Mouse (Mus musculus) ZHBTc4 (cell line): ENCODE measurements at regions not wholly inside any gene's neighbourhood (a gene's known extent, or its start where the extent isn't known, plus 50 kb on each side); places are given as distances from the start of the nearest gene placed in this dataset.
A peak's percentile ranks its signal among the peaks of the same experiment; 100 is the strongest.

Experiments used
- DNase-seq: peaks from one replicate; pipeline ENCODE4 v3.0.0-alpha.2; 2011; ENCODE audit warnings: low read depth, low spot score

DNA sequence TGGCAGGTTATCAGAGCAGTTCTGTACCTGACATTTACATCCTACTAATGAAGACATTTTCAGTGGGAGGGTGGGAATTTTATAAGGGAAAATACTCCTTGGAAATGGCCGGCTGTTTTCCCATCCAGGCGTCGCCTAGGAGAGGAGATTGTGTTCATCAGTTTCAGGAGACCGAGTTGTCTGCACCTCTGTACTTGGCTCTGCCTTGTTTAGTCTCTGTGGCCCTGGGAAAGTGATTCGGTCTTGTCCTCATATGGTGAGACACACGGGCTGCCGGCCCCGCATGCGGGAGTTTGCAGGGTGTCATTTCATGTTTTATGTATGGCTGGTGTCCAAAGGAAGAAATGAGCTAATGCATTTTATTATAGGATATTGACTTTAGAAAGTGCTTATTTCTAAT, 287.9 kb downstream of the Cd109 start:
- DNase-seq, result no peak

DNA sequence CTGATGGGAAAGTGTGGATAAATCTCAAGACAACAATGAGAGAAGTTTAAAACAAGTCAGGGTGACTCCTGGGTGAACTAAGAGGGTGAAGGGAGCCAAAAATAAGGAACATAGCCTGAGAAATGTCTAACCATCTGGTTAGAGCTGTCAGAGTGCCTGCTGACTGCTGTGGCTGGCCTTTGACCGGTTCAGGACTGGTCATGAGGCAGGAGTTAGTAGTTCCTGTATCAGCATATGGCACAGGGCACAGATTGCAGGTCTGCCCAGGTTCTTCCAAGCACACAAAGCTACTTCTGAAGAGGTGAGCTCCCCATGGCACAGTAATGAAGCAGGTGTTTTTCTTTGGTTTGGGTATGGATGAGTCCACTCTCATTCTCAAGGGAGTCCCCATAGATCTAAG, 302.0 kb downstream of the Cd109 start:
- no peak for DNase-seq

DNA sequence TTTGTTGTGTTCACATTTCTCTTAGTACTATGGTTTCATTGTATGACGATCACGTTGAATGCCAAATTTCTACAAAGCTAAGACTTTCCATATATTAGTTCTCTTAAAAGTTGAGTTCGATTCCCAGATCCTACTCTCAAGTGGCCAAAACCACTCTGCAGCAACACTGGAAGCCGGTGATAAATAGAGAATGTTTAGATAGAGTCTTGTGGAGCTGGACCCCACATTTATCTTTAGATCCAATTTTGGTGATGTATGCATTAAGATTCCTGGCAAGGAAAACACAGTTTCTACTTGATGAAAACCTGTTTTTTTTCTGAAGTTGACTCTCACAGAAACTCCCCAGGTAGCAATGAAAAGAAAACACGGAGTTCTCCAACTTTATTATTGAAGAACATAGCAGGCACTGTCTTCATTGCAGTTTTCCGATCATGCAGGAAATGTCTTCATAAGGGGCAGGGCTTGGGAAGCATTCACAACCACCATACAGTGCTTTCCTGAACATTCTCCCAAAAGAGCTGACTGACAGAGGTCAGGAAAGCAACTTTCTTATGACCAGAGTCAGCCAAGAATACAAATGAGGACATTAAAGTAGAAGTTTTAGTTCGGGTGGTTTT, 310.7 kb downstream of the Cd109 start:
- DNase-seq, result no peak

DNA sequence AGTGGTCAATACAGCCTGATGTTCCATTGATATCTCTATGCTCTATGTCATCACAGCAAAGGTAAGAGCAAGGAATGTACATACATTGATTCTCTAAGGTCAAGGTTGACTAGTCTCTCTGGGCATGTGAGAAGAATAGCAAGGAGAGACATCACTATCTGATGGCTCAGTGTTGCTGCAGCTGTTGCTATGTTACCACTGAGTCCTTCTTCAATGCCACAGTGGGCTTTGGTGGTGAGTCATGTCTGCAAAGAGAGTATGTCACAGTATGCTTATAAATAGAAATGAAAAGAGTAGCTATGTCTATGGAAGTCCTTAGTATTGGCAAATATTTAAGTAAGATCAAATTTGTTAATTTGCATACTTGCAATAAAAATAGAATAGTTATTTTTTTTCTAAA, 326.3 kb downstream of the Cd109 start:
- no peak for DNase-seq

DNA sequence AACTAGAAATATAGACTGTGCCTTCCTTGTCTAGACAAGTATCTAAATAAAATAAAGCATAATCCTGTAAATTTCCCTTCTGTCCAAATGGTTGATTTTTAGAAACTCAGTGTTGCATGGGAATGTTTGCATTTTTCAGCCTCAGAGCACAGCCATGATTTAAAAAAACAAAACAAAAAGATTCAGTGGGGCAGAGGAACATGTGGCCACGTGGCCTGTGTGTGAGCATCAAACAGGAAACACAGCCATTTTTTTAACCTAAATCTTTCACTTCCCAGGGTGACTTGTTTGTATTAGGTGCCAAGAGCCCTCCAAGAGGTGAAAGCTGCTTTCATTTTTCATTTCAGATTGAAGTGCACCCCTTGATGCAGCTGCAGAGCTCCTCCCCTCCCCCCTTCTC, 349.5 kb downstream of the Cd109 start:
- no peak for DNase-seq

DNA sequence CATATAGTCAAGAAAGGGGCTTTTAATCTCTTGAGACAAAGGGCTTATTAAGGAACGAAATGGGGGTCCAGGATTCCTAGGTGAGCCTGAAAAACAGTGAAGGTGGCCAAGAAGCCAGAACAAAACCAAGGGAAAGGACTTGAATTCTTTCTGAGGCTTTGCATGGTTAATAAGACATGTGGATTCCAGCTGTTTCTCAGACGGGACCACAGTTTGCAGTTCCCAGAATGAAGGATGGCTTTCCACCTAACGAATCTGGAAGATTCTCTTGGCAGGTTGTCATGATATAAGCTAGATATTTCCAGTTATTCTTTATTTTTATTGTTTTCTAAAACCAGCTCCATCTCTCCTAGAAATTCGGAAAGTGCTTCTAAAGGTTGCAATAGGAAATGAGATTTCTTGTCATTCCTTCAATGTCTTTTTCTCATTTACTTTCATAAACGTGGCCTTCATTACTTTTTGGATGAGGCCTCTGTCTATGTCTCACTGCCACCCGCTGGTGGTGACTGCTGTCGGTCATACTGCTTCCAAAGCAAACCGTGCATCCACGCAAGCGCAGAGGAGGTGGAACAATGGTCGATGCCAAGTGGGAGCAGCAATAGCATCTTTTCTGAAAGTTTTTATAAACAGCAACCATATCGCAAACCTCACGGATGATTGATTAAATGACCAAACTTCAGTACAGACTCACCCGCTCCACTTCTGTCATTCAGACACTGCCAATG, 350.0 kb downstream of the Cd109 start:
- no peak for DNase-seq

DNA sequence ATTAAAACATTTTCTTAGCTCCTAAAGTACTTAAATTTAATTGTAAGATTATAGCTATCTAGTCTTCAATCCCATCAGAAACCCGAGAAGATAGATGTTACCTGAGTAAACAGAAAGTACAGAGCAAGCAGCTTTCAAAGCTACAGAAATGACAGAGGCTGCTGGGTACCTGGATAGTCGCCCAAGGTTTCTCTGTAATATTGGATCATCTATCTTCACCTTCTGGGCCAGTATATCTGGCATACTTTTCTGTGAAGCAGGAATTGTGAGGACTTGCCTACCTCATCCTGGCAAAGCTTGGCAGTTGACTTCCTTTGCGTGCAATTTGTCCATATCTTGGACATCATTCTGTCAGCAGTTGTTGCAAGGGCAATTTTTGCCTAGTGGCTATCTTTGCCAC, 356.4 kb downstream of the Cd109 start:
- DNase-seq, result no peak

DNA sequence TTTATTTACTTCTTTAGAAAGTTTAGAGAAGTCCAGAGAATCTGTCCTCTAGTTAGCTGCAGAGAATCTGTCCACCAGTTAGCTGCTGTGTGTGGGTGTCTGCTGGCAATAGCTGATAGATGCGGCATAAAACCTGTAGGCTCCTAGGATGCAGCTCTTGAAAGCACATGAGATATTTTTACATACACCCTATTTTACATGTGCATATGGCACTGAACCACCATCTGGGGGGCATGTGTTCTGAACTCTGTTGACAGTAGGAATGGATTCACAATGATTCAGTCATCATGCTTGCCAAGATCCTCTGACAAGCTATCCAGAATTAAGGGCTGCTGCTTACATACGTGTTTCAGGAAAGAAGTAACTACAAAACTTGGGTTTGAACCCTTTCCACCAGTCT, 368.4 kb downstream of the Cd109 start:
- no peak for DNase-seq

DNA sequence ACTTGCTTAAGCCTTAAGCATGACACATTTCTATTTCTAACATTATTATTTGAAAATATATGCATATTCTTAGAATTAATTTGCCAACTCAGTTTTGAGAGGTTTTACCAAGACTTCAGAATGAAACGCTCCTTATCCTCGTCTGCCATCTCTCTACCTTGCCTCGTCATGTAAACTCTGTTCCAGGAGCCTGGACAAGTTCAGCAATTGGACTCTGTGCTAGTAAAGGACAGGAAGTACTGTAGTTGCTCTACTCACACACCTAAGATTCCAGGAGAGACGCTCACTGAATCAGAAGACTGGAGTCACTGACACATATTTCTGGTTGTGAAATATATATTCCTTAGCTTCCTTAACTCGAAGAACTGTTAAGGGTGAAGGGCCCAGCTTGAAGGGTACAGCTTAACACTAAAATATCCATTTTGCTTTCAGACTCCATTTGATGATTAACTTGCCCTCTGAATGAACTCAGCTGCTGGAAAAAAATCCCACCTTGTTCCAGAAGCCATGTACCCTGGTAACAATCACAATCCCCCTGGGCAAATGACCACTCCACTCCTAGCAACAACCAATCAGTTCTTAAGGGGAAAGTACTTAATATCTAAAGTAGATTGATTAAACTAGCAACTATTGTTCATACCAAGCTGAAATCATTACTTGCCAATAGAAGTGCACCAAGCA, 370.0 kb downstream of the Cd109 start:
- no peak for DNase-seq

DNA sequence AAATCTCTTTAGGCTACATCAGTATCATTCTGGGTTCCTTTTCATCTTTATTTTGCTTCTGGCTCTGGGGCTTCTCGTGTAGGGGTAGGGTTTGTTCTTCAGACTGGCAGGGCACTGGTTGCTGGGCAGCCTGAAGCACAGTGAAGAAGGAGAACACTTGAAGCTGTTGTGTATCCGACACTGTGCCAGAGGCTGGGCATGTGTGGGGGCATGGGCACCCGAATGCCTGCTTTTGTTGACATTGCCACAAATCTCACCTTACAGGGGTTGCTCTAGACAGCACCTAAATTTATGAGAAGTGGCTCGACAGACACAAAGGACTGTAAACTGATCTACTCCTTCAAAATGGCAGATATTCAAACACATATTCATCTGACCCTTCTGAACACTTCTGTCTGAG, 376.0 kb downstream of the Cd109 start:
- no peak for DNase-seq

DNA sequence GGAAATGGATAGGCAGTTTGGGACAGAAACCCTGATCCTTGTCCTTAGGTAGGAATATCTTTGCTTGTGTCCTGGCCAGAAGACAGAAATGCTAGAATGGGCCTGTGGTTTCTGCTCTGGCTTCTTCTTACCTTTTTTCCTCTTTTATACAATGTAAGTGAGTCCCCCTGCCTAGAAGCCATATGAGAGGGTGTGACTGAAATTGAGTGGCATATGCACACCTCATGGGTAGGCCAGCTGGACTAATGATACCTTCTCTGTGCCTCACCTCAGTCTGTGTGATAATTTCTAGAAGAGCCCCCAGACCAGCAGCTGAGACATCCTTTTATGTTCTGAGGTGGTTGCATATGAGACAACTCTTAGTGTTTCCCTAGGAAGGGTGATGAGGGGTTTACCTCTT, 385.7 kb downstream of the Cd109 start:
- no peak for DNase-seq

DNA sequence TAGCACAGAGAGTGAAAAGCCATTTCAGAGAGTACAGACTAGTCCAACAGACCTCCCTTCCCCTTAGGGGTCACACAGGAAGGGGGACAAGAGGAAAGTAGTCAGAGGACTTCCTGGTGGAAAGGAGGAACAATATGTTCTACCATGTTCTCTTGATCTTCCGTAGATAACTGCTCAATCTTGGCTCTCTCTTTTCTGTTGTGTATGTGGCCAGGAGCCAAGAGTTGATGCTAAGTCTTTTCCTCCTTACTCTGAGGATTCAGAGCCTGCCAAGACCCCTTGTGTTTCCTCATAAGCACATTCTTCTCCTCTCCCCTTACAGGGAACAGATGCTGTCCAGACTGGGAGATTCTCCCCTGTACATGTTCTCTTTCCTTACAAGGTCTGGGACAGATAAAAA, 386.6 kb downstream of the Cd109 start:
- no peak for DNase-seq

DNA sequence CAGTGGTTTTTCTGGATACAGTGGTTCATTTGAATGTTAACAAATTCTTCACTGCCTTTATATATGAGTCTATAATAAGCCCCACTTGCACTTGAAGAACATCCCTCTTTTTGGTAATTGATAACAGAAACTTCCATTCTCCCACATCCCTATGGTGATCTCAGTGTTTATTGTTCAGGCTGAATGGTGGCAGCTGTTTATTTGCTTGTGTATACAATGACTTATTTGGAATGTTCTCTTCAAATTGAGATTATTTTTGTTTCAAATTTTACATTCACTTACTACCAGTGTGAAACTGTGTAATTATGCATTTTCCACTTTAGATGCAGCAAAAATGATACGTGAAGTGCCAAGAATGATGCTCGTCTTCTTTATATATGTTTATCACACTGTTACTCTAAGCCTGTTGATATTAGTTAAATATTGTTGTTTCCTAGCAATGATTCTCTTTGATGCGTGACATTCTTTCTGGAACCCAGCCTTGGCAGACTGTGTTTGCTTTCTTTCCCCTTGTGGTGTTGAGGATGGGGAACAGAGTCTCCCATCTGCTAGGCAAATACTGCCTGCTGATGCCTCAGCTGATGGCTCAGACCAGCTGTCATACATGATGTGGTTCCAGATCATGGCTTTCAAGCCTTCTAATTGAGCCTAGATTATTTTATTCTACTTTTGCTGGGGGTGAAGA, 389.1 kb downstream of the Cd109 start:
- DNase-seq, result no peak

DNA sequence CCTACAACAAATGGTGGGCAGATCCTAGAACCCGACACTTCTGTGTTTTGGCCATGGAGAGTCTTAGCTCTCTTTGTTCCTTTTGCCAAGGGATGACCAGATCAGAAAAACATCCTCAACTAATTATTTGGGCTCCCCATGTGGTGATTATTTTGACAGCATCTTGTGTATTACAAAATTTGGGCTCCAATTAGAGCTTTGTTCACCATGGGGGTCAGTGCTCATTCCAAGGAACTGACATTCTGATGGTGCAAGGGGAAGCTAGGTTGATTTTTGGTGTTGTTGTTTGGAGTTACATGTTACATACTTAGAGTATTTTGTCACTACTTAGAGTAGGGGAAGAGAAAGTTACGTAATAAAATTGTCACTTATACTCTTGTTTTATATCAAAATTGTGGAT, 406.9 kb downstream of the Cd109 start:
- no peak for DNase-seq

DNA sequence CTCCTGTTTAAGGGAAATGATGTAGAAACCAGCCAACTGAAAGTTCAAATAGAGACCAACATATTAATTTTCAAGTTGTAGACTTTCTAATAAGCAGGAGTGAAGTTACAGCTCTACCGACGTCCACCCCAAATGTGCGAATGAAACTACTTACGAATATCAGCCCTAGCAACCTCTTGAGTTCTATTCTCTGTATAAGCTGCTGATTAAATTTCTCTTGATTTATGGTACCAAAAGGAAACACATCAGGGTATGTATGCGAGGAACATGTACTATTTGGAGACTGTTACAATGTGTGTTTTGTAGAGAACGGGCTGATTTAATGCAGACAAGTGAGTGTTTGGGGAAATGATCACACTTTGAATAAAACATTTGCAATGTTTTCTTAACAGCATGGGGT, 412.9 kb downstream of the Cd109 start:
- DNase-seq, result no peak

DNA sequence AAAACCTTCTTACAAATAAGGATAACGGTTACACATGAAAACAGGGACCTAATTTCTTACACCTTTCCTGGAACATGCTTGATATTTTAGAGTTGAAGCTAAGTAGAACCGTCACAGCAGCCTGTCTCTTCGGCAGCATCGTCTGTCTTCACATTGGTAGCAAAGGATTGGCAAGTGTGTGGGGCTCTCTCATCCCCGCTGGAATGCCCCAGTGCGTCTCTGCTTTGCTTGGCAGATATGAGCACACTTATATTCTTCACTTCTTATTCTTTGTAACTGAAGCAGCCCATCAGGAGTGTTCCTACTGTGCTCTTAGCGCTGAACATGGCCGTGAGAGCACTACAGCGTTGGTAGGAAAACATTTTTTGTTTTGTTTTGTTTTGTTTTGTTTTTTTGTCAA, 414.1 kb downstream of the Cd109 start:
- no peak for DNase-seq

DNA sequence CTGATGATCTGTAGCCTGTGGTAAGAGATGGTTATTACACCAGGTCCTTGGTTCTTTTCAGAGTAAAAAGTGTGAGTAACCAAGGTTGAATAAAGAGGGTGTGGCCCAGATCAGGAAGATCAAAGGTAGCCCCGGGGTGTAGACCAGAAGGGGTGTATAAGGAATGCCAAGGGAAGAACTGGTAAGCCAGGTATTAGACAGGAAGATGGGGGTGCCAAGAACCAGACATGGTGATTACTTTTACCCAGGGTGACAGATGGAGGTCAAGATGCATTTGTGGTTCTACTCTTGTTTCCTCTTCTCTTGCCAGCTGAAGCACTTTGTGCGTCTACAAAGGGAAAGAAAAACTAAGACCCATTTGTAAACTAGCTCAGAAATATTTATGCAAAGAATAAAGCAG, 420.3 kb downstream of the Cd109 start:
- DNase-seq, result no peak

DNA sequence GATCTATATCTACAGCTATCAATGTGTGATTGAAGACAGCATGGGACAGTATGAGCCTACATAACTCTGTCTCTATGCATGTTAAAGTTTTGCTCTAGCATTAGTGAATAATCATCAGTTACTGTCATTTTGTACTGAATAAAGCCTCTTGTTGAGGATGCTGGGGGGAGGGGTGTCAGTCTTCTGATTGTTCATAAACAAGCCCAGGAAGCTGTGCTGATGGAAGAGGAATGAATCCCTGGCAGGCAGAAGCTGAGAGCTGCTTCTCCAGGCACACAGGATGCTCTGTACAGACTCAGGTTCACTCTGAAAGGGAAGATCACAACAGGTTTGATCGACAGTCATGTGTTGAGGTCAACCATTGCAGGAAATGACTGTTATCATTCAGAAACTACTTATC, 421.7 kb downstream of the Cd109 start:
- DNase-seq, result no peak

DNA sequence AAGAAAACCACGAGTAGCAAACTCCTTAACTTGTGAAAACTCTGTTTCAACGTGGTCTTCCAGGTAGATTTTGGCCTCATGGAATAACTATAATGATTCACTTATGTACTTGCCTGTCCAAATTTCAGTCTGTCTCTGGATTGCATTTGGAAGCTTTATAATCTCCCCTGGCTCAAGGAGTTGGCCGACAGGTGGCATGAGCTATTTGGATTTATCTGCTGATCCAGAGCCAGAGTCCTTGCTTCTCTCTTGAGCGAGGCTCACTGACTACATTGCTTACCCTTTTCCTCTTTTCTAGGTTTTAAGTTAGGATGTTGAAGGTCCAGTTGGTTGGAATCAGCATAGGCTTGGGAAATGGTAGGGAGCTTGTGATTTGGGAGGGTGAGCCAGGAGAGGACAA, 423.6 kb downstream of the Cd109 start:
- DNase-seq, result no peak

DNA sequence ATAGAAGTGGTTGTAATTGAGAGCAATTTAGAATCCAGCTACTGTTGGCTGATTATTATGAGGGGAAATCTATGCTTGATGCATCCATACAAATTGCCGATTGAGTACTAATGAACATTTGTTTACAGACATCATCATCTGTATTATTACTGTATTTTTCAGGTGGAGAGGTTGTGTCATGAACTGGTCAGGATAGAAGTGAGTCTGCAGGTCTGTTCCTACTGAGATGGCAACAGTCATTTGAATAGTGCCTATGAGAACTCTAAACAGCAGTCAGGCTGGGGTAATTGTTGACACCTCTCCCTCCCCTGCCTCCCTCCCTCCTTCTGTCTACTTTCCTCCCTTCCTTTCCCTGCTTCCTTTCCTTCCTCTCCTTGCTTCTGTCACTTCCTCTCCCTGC, 429.0 kb downstream of the Cd109 start:
- DNase-seq, result no peak

DNA sequence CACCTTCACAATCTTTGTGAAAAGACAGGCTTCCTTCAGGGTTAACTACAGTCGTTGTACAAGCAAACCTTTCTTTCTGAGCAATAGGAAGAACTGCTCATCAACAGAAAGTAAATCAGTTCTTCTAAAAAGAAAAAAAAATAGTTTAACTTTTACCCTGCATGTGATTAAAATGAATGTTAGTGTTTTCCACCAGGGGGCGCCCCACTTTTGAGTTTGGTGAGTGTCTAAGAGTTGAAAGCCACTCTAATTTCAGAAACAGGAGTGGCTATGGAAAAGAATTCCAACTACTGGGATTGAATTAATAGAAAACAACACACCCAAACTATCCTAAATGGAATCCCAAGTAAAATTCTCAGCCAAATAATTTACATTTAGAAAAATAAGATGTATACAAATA, 430.0 kb downstream of the Cd109 start:
- peak; percentile 44 for DNase-seq

DNA sequence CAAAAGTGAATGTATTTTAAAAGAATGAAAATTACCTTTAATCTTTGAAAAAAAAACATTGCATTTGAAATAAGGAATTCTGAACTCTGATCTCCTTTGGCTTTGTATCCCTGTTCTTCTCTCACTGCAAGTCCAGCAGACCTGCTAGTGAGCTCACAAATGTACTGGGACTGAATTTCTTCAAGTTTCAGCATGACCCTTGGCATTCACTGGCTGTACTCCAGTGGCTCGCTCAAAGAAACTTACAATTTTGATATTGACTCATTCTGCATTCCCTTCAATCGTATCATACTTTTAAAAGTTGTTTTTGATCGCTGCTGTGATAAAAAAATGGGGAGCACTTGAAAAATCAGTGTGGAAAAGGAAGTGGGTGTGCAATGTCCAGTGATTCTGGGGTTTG, 456.6 kb downstream of the Cd109 start:
- DNase-seq, result no peak

DNA sequence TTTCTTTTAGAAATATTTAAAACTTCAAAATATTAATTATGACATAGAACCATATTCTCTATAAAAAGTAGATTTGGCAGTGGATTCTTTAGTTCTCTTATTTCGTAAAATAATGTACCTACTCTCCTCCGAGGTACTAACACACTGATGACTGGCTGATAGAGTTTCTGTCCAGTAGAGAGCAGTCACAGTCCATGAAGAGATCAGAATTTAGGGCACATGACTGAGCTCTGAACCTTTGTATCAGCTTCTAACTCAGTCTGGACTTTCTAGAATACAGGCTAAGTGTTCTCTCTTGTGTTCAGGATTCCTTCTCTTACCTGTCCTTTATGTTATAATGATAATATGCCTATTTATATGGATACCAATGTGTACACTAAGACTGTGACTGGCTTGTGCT, 494.3 kb downstream of the Cd109 start:
- no peak for DNase-seq
